Mouse (Mus musculus): ENCODE results near the gene Ccdc186. TPM values are rescaled to one million over a fixed set of nuclear protein-coding genes. Genes with fewer than 3 reads are reported as not detected.
"Not testable (repeated sequence)": the region's sequence is repeated elsewhere in the genome, so short reads cannot be mapped to it uniquely, and the experiment has no call there.

The Ccdc186 gene
- total RNA-seq, 2 experiments from 2014 or later: 35.4 to 44.7 TPM

DNA sequence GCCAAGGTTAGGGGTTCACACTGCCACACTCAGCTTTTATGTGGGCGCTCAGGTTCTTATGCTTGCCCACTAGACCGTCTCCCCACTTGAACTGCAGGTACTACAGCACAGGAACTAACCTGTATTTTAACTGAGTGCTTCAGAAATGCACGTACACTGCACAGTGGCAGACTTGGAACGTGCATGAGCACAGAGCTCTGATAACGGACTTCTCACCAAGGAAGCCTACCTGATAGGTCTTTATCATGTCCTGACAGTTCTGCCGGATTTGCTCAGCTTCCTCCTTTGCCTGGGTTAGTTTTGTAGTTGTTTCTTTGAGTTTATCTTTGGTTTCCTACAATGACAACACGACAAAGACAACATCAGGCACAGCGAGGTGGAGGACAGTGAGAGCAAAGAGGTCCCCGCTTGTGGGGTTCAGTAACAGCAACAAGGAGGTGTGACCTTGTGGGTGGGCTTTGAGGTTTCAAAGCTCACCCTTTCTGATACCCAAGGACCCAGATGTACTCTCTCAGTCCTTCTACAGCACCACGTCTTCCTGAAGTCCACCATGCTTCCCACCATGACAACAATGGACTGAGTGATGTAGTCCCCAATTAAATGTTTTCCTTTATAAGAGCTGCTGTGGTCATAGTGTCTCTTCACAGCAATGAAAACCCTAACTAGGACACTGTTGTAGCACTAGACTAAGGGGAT is 20.2 kb downstream of the Ccdc186 start:
- no peak for DNase-seq (ENCODE audit: low spot score in 2 of 2)

DNA sequence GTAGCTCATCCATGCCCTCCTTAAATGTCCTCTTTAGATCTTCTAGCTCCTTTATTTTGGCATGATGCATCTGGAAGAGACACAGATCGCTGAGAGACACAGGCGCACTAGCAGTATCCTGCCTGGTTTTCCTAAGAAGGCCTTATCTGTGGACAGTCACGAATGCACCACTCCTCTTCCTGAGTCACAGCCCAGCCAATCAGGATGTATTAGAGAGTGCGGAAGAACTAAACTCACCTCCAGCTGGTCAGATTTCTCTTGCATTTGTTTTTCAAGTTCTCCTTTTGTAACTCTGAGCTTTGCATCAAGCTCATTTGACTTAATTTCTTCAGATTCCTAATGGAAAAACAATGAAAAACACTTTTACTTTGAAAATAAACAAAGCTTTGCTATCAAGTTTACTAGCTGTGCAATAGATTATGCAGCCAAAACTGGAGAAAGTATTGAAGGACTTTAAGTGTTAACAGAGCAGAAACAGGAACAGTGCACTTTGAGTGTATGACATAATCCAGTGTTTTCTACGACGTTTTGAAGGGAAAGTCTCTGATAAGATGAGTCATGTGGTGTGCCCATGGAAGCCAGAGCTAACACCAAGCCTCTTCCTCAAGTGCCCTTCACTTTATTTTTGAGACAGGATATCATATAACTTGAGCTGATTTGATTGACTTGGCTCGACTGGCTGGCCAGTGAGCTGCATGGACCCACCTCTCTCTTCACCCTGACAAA is 20.9 kb downstream of the Ccdc186 start:
- DNase-seq (ENCODE audit: low spot score in 2 of 2): no peak

GRCm38 (mm10) chr19:56800226-56800625 is 21.8 kb downstream of the Ccdc186 start:
- no peak for DNase-seq (ENCODE audit: low spot score in 2 of 2)

DNA sequence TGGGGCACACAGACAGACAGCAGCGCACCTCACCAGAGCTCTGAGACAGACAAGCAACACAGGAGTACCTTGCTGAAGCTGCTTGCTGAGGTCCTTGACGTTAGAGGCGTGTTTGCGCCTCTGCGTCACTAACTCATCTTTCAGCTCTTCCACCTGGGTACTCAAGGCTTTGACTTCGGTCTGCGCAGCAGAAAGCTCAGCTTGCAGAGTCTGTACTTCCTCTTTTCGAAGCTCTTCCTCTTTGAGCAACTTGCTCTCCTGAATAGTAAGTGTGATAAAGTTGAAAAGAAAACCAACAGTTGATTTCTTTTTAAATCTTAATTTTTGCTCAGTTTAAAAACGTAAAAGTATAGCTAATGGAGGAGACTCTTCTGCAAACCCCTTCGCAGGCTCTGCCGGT is 24.6 kb downstream of the Ccdc186 start:
- DNase-seq (ENCODE audit: low spot score in 2 of 2): no peak

DNA sequence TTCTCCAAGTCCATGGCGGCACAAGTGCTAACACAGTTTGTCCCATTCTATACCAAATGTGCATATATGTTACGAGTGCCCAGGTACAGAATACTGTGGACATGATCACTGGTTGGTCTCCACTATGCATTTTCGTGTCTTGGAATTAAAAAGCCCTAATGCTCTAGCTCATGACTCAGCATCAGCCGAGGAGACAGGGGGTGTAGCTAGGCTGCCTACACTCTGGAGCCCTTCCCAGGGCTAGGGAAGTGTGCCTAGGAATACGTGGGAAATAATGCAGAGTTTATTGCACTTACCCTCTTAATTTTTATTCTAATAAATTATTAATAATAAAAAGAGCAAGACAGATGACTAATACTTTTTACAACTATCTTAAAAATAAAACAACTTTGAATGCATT is 33.0 kb downstream of the Ccdc186 start:
- DNase-seq (ENCODE audit: low spot score in 2 of 2): no peak

GRCm38 (mm10) chr19:56787911-56788310 is 34.1 kb downstream of the Ccdc186 start:
- no peak for DNase-seq (ENCODE audit: low spot score in 2 of 2)

GRCm38 (mm10) chr19:56778532-56778931 is 43.5 kb downstream of the Ccdc186 start:
- not testable (repeated sequence) for DNase-seq (ENCODE audit: low spot score in 2 of 2)

- peak; percentile 50 to 60 for DNase-seq (ENCODE audit: low spot score in 2 of 2)
Measured at GRCm38 (mm10) chr19:56776719-56777382, 45.1 kb downstream of the Ccdc186 start.

DNA sequence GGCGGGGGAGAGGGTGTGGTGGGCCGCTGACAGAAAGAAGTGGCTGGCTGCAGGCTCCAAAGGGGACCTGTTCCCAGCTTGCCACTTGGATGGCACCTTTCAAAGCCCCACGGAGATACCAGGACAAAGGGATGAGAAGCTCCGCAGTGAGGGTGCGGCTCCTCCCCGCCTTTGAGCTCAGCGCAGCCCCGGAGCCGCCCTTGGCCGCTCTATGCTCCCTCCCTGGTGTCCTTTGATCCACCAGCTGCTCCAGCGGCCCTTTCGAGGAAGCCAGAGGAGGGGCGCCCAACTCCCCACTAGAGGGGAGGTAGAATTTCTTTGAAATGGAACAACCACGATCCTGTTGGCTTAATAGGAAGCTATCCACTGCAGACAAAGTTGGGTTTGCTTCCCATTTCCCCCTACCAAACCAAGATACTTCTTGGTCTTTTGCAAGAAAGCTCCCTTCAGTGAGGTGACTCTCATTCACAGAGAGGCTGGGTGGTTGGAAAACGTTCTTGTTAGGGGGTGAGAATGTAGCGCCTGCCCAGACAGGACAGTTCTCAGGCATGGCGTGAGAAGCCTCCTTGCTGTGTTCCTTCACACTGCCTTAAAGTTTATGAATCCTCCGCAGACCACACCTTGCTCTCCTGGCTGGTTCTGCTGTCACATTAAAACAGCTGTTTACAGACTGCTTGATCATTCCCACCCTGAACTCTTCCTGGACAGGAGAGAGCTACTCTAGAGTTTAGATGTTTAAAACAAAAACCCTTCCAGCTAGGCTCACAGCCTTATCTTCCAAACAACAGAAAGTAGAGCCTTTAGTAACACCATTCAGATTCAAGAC is 45.9 kb downstream of the Ccdc186 start:
- no peak for DNase-seq (ENCODE audit: low spot score in 2 of 2)

DNA sequence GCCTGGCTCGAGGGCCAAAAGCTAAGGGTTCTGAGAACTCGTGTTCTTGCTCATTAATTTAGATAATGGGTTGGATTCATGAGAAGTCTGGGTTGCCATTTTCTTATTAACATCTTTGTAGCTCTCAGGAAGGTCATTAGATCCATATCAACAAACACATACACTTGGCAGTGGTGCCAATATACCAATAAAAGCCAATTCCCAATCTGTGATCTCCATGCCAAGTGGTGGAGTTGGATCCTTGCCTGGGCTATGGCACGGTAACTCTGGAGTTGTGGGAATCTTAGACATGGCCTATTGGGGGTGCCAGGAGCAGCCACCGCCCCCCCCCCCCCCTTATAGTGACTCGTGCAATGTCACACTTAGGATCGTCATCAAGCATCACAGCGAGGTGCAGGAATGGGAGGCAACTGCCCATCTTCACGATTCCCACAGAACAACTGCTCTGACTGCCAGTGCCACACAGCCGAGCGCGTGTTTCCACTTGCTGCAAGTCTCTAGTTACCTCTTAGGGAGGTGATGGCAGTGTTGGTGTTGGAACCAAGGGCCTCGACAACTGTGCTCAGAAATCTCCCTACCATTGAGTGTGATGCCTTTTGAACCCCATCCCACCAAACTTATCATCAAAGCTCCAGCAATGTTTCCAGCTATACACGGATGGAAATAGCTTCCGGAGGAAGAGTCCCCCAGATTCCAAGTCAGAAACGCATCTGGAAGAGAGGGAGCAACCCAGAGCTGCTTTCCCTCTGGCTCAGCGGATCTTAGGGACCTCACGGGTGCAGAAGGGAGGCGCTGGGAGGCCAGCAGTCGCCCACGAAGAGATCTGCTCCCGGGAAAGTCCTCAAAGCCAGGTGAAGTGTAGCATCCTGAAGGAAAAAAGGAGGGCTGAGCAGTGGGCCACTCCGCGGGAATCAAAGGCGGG is 46.8 kb downstream of the Ccdc186 start:
- DNase-seq (ENCODE audit: low spot score in 2 of 2): no peak

- no peak for DNase-seq (ENCODE audit: low spot score in 2 of 2)
Measured at GRCm38 (mm10) chr19:56774408-56774962, 47.5 kb downstream of the Ccdc186 start.

GRCm38 (mm10) chr19:56773393-56773971 is 48.5 kb downstream of the Ccdc186 start:
- no peak for DNase-seq (ENCODE audit: low spot score in 2 of 2)

- no peak for DNase-seq (ENCODE audit: low spot score in 2 of 2)
Measured at GRCm38 (mm10) chr19:56772158-56772557, 49.8 kb downstream of the Ccdc186 start.

- no peak for DNase-seq (ENCODE audit: low spot score in 2 of 2)
Measured at GRCm38 (mm10) chr19:56769024-56769423, 53.0 kb downstream of the Ccdc186 start.

- DNase-seq (ENCODE audit: low spot score in 2 of 2): no peak
Measured at GRCm38 (mm10) chr19:56762686-56763085, 59.3 kb downstream of the Ccdc186 start.

GRCm38 (mm10) chr19:56761727-56762126 is 60.3 kb downstream of the Ccdc186 start:
- DNase-seq (ENCODE audit: low spot score in 2 of 2): no peak

- no peak for DNase-seq (ENCODE audit: low spot score in 2 of 2)
Measured at GRCm38 (mm10) chr19:56761096-56761495, 60.9 kb downstream of the Ccdc186 start.

DNA sequence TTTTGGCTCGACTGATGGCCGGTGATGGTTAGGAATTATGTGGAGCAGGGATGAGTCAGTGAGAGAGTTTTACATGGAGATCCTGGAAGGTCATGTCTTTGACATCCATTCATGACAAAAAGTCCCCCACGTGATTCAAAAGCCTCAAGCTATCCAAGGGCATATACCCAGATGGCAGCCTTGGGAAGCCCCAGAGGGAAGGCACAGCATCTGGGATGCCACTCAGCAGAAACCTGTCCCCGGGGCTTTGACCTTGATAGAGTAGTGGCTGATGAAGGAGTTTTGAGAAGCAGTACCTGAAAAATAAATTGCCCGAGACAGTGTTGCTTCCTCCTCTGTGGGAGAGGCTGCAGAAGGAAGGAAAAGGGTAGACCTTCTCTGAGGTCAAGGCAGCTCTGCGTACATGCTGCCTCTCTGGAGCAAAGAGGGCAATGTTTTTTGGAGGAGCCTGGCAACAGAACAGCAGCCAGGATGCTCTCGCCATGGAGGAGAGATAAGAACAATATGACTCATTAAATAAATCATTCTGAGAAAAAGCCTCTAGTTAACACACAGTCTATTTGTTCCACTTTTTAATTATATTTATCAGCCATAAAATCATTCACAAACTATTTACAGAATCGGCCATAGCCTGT is 61.6 kb downstream of the Ccdc186 start:
- no peak for DNase-seq (ENCODE audit: low spot score in 2 of 2)

GRCm38 (mm10) chr19:56759740-56760139 is 62.2 kb downstream of the Ccdc186 start:
- no peak for DNase-seq (ENCODE audit: low spot score in 2 of 2)

Measured in layer of hippocampus, postnatal 10 days (tissue).